Mouse (Mus musculus): Measurements from ENCODE around the gene Nr1d1. TPM values are rescaled to one million over a fixed set of nuclear protein-coding genes. Genes with fewer than 3 reads are reported as not detected.

Nr1d1 gene
- total and polyA plus RNA-seq, 3 experiments = 2.0 to 5.6 TPM; not detected in 1

DNA sequence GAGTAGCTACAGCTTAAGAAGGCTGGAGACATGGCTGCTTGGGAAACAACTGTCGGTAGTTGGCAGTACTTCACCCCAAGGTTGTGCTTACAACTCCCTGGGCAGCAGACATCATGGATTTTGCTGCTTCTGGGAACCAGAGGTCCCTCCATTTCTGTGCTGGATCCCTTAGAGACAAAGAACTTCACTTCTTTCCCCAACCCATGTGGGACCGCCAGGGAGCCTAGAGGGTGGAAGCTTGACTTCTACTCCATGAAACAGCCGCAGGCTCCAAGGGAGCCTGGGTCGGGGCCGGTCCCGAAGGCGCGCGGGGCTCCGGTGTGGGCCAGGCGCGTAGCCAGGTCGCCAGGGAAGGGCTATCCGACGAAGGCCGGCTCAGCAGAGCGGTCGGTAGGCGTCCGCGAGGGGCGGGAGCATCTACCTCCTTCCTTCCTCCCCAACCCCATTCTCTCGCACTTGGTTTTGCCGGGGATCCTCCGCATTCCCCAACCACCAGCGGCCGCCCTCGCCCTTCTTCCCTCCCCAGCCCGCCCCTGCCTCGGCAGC lies 19.4 kb upstream of the Nr1d1 start:
- H3K9ac ChIP-seq (ENCODE audit: control insufficient read depth, low read depth, low read length, poor library complexity, severe bottlenecking) = peak overlapping the region; percentile 84
- H3K27ac ChIP-seq (ENCODE audit: control insufficient read depth, low read depth, low read length) = peak overlapping the region; percentile 88
- H3K9me3 ChIP-seq (replicated peaks; ENCODE audit: insufficient read depth, low read length) = no peaks in the 10 kb centered on the region
- H3K36me3 ChIP-seq (ENCODE audit: control insufficient read depth in 1 of 2, insufficient read depth in 2 of 2, low read length in 2 of 2) = peaks cover 10 to 44% of the 10 kb centered on the region in 2 experiments
- peaks cover 45% of the 10 kb centered on the region for H3K79me2 ChIP-seq (ENCODE audit: control insufficient read depth, insufficient read depth, low read length, poor library complexity)
- DNase-seq (ENCODE audit: low read depth, low spot score) = peak; percentile 85
- 0 out of 2 replicates have a peak, but pooled peaks have one; percentile 84 for TF ChIP-seq UBTF (IDR thresholded peaks at IDR 0.05; ENCODE audit: borderline replicate concordance, insufficient read depth, low read depth, low read length)
- peak in 1 of 2 experiments; percentile 9; a peak in 1 of 4 replicates for TF ChIP-seq EP300 (IDR thresholded peaks at IDR 0.05; ENCODE audit: low read depth in 1 of 2, low read length in 2 of 2)
- peak; percentile 20; the same call in 1 of the 2 replicates for TF ChIP-seq MYB (IDR thresholded peaks at IDR 0.05; ENCODE audit: low read depth, low read length)
- peak; percentile 73; the same call in 1 of the 2 replicates for TF ChIP-seq MXI1 (IDR thresholded peaks at IDR 0.05; ENCODE audit: low read depth, low read length)
- TF ChIP-seq CHD1 (IDR thresholded peaks at IDR 0.05; ENCODE audit: low read depth, low read length) = peak; percentile 45; the same call in 1 of the 2 replicates
- no peak for TF ChIP-seq ELF1 (IDR thresholded peaks at IDR 0.05; ENCODE audit: low read depth, low read length)
- no peak for TF ChIP-seq MAFK (IDR thresholded peaks at IDR 0.05; ENCODE audit: borderline replicate concordance, low read depth, low read length)
- no peak for TF ChIP-seq JUND (IDR thresholded peaks at IDR 0.05; ENCODE audit: low read depth, low read length)
- no peak for TF ChIP-seq ZC3H11A (IDR thresholded peaks at IDR 0.05; ENCODE audit: low read depth, low read length)
- TF ChIP-seq E2F4 (IDR thresholded peaks at IDR 0.05; ENCODE audit: borderline replicate concordance, low read depth, low read length) = 0 out of 2 replicates have a peak, but pooled peaks have one; percentile 46
- peak in 2 of 3 experiments; percentile 10 to 20; a peak in 1 of 6 replicates for TF ChIP-seq CTCF (IDR thresholded peaks at IDR 0.05 in 2 of 3, conservative IDR thresholded peaks at IDR 0.05 in 1 of 3; ENCODE audit: control insufficient read depth in 1 of 3, insufficient read depth in 1 of 3, low read depth in 2 of 3, low read length in 3 of 3, poor library complexity in 1 of 3, severe bottlenecking in 1 of 3)
- peak; percentile 70; the same call in 1 of the 2 replicates for TF ChIP-seq MYC (IDR thresholded peaks at IDR 0.05; ENCODE audit: low read depth, low read length)
- no peak for TF ChIP-seq RAD21 (IDR thresholded peaks at IDR 0.05; ENCODE audit: low read depth, low read length)
- no peaks in the 10 kb centered on the region for H3K27me3 ChIP-seq (ENCODE audit: control insufficient read depth in 1 of 2, insufficient read depth in 2 of 2, low read length in 2 of 2)
- peak overlapping the region; percentile 65 to 90 for H3K4me3 ChIP-seq (ENCODE audit: control insufficient read depth in 1 of 2, insufficient read depth in 1 of 2, low read depth in 2 of 2, low read length in 2 of 2)
- H3K4me1 ChIP-seq (ENCODE audit: control insufficient read depth in 1 of 2, insufficient read depth in 2 of 2, low read length in 2 of 2) = peaks cover 18 to 44% of the 10 kb centered on the region in 2 experiments

DNA sequence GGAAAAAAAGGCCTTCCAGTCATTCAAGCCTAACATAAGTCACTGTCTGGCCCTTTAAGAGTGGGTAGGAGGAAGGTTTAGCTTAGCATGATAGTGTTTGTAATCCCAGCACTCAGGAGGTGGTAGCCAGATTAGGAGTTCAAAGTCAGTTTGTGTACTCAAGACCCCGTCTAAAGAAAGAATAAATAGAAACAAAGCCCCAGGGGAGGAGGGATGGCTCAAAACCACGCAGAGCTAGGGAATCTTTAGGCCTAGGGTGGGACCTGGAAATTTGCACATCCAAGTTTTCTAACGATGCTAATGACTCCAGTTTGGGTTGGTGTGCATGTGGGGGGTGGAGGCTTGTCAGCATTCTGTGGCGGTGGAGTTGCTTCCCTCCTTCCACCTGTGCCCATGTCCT lies 16.9 kb upstream of the Nr1d1 start:
- Histone ChIP-seq H3K4me1 (ENCODE audit: control insufficient read depth in 1 of 2, insufficient read depth in 2 of 2, low read length in 2 of 2) (peaks cover 18 to 43% of the 10 kb centered on the region in 2 experiments), H3K9me3 (replicated peaks; ENCODE audit: insufficient read depth, low read length) (no peaks in the 10 kb centered on the region), H3K36me3 (ENCODE audit: control insufficient read depth in 1 of 2, insufficient read depth in 2 of 2, low read length in 2 of 2) (peaks cover 0 to 48% of the 10 kb centered on the region in 2 experiments; a peak in 2 of 4 replicates), H3K27me3 (ENCODE audit: control insufficient read depth in 1 of 2, insufficient read depth in 2 of 2, low read length in 2 of 2) (no peaks in the 10 kb centered on the region), H3K4me3 (ENCODE audit: control insufficient read depth in 1 of 2, insufficient read depth in 1 of 2, low read depth in 2 of 2, low read length in 2 of 2) (no peak overlapping the region), H3K9ac (ENCODE audit: control insufficient read depth, low read depth, low read length, poor library complexity, severe bottlenecking) (no peak overlapping the region), H3K79me2 (ENCODE audit: control insufficient read depth, insufficient read depth, low read length, poor library complexity) (peaks cover 31% of the 10 kb centered on the region), H3K27ac (ENCODE audit: control insufficient read depth, low read depth, low read length) (peak overlapping the region; percentile 54)
- TF ChIP-seq SIN3A (IDR thresholded peaks at IDR 0.05; ENCODE audit: low read length) = 0 out of 2 replicates have a peak, but pooled peaks have one; percentile 23
- peak; percentile 41; the same call in 1 of the 2 replicates for TF ChIP-seq MAZ (IDR thresholded peaks at IDR 0.05; ENCODE audit: low read depth, low read length)
- TF ChIP-seq USF1 (IDR thresholded peaks at IDR 0.05; ENCODE audit: low read depth, low read length) = no peak
- TF ChIP-seq HCFC1 (IDR thresholded peaks at IDR 0.05; ENCODE audit: low read depth, low read length) = no peak
- DNase-seq (ENCODE audit: low read depth, low spot score) = peak; percentile 58

Measured in MEL (cell line).